Mouse (Mus musculus): ENCODE results near the gene Sp6. TPM values are rescaled to one million over a fixed set of nuclear protein-coding genes. Genes with fewer than 3 reads are reported as not detected.

Gene Sp6
- total RNA-seq, 2 experiments from 2014 or later, result 0.21 to 0.77 TPM

DNA sequence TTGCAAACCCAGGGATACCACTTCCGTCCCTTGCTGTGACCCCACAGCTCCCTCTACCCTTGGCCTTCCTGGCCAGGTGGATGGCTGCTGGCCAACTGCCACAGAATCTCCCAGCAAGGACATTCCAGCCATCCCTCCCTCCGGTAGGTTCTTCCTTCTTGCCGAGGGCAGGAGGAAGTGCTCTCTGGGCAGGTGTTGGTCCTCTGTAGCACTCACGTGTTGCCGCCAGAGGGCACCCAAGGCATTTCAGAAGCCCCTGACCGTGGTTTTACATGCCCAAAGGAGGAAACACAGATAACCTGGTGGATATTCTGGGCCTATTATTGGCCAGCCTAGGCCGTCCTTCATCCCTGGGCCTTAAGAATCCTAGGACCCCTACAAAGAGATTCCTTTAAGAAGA lies 30.8 kb upstream of the Sp6 start:
- DNase-seq, result peak; percentile 76

DNA sequence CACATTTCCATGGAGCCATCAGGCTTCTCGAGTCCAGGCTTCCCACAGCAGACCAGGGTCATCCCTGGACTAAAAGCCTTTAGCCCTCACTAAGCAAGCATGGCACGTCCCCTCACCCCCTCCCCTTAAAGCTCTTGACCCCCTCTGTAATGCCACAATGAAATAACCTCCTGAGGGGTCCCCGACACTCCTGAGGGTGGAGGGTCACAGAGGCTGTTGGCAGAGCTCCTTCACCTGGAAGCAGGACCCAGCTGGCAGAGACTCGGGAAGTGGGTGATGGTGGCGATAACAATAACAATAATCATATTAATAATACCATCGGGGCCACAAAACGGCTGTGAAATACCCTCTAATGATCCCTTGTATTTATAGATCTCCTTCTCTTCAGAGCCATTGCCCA lies 30.3 kb upstream of the Sp6 start, which contains the start of gene Sp2:
Sp2 (minus strand) TSS at position 101 of the 400 bp plus-strand sequence.
- DNase-seq, result no peak

DNA sequence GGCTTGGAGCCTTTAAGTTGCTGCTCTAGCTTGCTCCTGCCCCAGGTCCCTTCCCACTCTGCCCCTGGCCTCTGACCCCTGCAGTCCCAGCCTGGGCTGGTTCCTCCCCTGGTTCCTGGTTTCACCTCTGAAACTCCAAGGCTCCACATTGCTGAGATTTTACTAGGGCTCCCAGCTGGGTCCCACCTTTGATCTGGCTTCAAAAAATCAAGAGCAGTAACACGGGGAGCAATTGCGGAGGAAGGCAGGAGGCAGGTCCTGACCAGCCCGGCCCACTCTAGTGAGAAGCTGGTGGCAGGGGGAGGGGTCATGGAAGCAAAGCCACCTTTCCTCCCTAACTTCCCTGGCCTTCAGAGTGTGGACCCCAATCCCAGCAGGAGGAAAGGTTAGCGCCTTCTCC lies 28.3 kb upstream of the Sp6 start:
- DNase-seq, result no peak

DNA sequence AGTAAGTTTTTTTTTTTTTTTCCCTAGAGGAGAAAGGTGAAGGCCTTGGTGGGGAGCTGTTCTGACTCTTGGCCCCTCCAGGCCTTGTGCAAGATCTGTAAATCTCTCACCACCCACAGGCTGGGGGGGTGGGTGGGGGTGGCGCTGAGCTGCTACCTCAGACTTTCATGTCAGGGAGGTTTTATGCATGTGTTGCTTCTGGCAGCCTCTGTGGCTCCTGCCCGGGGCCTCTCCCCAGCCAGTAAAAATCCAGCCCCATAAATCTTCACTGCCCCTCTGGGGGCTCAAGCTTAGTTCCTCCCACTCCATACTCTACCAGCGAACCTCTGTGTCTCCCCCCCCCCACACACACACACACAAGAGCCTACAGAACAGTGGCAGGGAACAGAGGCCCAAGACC lies 26.7 kb upstream of the Sp6 start:
- DNase-seq, result no peak

DNA sequence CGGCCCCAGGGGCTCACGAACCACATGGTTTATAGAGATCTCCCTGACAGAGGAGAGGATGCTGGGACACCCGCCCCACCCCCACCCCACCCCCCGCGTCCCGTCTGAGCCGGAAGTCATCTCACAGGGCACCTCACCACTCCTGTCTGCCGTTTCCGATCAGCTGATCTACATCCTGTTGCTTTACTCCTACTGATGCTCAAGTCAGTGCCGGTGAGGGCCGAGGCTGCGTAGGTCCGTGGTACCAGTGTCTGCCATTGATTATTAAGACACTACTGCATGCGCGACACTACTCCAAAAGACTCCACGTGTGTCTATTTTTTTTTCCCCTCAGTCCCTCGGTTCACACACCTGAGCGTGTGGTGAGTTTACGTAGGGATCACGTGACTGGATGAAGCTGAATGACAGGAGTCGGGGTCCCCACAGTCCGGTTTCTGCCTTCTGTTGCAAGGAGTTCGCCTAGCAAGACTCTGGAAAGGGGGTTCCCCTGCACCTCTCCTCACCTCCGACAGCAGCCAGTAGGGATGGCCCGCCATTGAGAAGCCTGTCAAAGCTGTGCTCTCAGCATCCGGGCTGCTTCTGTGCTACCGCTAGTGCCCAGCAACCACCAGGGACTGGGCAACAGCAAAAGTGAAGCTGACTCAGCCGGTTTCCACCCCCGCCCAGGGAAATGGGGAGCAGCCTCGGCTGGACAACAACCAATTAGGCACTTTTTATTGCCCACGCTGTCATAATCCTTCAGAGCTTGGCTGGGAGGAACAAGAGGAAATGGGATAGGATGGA lies 25.1 kb upstream of the Sp6 start:
- no peak for DNase-seq

DNA sequence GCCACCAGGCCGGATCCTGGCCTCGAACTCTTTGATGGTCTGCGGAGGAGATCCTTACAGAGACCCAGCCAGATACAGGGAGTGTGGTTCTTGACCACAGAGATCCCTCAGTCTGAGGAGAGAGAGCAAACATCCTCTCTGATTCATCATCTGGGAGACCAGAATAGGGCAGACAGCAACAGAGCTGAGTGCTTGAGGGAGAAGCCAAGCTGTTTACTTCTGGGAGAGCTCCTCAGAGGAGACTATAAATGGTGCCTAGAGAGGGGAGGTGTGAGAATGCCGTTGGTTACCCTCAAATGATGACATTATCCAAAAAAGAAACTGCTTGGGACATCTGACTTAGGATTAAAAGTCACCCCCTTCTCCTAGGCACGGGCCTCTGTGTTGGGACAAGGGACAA lies 21.7 kb upstream of the Sp6 start:
- no peak for DNase-seq

DNA sequence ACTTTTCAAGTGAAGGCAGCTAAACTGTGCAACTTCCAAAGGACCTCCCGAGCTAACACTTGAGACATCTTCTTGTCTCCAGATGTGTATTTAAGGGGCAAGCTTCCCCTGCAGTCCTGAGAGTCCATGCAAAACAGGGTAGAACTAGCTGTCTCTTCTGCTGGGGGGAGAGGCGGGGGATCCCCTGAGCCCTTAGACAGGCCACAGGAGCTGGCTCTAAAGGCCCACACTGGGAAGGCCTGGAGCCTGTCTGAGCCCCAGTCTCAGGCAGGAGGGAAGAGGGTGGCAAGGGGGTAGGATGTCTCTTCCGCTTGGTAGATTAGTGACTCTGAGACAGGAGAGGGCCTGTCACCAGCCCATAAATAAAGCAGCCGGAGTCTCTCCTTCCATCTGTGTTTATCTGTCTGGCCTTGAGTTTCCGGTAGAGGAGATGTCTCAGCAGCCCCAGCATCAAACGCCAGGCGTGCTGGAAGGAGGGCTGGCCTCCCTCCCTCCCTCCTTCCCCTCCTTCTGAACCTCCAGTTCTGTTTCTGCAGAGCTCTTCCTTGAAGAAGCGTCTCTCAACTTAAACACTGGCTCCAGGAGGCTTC lies 20.4 kb upstream of the Sp6 start:
- no peak for DNase-seq

DNA sequence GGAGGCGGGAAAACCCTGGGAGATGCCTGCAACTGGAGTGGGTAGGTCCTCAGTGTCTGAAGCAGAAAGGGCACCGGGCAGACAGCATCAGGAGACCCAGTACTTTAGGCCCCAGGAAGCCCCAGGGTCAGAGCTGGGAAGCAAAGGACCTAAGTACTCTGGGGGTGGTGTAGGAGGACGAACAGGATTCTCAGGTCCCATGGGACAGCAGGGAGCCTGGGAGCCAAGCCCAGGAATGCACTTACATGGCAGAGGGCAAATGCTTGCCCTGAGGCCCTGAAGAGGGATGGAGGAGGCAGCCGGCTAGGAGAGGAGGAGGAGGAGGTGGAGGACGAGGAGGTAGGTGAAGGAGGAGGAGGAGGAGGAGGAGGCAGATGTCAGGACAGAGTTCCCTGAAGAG lies 18.2 kb upstream of the Sp6 start:
- no peak for DNase-seq

DNA sequence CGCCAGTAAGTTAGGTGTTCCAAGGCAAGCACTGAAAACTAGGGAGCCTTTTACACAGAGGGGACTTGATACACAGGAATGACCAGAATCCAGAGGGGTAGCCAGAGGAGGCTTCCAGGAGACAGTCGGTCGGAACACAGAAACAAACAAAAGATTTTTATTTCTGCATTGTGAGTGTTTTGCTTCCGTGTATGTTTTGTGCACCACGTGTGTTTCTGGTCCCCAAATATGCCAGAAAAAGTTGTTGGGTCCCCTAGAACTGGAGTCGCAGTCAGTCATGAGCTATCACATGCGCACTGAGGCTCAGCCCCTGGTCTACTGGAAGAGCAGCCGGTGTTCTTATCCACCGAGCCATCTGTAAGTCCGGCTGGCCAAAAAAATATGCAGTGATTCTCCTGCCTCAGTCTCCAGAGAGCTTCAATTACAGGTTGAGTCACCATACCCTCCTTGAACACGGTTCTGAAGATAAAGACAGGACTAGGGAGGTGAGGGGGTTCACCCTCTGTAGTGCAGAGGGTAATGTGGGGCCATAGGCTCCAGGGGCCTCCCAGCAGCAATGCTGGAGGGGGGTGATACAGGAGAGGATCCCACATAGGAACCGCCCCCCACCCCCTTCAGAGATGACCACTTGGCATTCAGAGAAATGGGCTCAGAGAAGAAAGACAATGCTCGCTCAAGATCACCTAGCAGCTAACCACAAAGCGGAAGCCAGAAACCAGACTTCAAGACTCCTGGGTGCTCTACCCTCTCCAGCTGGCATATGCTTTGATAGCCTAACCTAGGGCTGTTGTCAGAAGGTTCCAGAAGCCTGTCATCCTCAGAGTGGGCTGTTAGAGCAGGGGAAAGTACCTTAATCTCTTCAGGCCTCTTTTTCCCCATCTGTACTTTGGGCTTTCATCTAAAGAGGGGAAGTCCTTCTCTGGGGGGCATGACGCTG lies 17.1 kb upstream of the Sp6 start:
- no peak for DNase-seq

DNA sequence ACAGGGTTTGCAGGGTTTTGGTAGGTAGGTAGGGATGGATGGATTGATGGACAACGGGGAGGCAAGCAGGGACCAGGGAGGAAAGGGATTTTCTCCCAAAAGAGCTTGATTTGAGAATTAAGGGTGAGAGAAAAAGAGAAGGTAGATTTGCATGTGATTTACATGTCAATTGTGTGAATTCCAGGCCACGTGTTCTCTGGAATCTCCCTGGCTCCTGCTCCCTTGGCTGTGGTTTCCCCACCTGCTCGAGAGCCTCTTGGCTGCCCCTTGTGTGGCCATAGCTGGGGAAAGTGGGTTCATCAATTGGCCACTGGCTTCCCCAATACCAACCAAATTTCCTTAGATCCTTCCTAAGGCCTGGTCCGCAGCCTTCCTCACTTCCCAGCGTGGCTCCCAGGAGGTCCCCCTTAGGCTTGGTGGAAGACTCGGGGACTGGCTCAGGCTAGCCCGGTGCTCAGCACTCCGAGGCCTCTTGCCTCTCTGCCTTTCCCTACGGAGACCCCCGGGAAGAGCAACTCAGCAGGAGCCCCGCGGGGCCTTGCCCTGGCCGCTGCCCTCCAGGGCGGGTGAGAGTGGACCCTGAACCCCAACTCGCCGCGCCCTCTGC lies 16.3 kb upstream of the Sp6 start:
- DNase-seq, result no peak

DNA sequence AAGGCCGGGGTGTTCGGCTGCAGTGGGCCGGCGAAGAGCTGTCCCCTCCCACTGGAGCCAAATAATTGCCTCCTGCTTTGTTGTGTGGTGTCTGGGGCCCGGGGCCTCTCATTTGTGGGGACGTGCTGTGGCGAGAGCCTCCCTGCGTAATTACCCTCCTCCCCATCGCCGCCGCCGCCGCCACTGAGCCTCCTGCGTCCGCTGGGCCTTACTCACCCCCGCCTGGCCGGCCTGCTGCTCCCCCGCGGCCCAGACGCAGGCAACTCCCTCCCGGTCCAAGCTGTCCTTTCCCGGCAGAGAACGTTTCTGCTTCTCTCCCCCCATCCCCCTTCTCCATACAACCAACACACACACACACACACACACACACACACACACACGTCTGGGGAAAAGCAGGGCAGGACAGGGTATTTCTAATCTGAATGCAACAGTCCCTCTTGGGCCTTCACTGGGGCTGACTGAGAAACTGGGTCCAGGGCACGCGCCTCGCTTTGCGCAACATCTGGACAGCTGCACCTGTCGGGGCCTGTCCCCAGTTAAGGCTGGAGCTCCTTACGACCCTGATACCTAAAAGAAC lies 15.7 kb upstream of the Sp6 start:
- DNase-seq, result peak; percentile 49

DNA sequence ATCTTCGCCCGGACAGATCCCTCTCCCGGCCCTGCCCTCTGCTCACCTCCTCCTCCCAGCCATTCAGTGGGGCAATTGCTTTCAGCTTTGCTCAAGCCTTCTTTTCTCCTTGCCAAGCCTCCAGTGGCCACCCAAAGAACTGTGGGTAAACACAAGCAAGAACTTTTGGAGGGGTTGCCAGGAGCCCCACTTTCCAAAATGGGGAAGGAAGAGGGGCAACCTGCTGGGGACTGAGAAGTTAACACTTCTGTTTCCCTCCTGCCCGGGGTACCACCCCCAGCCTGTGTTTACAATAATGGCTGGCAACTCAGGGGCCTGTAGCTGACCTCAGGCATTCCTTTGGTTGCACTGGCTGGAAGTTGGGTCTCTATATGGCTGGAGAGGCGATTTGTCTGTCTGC lies 10.0 kb upstream of the Sp6 start:
- no peak for DNase-seq

DNA sequence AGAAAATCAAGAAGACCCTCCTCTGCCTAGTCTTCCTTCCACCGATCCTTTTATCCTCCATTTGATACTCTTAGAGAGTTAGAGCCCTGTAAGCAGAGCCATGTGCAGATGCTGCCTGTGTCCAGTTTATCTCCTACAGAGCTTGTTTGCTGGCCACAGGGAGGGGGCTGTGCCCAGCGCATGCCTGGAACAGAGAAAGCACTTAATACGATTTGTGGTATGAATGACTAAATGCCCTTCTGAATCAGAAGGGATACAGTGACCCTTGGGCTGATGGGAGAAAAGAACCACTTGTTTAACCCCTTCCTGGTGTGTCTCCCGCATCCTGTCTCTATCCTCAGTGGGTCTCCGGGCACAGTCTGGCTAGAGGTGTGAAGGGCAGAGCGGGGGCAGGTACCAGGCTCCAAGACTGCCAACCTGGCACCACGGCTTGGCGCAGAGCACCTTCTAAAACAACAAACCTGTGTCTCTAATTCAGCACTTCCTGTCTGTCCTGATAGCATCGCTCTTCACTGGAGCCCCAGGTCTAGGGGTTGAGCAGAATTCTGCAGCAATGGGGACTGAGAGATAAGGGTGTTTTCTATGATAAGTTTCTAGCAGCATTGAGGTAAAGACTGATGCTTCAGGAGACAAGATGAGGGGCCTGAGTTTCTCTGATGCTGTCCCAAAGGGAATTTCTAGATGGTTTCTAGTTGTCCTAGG lies 6.0 kb upstream of the Sp6 start:
- DNase-seq, result no peak

DNA sequence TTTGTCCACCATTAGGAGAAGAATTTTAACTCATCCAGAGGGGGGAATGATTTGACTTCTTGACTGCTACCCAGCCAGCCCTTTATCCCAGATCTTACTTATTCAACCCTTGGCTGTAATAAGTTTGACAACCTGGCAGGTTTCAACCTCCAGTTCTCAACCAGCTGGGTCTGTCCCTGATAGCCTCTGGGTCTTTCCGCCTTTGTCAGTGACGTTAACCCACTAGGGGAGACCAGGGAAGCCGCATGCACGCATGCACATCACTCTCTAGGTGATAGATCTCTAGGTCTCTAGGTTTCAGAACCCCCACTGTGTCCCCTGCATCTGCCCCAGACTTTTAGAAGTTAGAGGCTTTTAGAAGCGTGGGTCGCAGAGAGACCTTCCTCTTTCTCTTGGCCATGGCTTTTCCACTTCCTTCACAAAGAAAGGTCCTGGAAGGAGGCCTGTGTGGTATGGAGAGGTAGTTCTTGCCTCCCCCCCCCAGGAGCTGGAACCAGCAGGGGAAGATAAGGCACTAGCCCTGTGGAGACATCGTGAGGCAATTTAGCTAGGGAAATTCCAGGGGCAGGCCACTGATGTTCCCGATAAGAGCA lies 3.9 kb upstream of the Sp6 start:
- DNase-seq, result no peak

DNA sequence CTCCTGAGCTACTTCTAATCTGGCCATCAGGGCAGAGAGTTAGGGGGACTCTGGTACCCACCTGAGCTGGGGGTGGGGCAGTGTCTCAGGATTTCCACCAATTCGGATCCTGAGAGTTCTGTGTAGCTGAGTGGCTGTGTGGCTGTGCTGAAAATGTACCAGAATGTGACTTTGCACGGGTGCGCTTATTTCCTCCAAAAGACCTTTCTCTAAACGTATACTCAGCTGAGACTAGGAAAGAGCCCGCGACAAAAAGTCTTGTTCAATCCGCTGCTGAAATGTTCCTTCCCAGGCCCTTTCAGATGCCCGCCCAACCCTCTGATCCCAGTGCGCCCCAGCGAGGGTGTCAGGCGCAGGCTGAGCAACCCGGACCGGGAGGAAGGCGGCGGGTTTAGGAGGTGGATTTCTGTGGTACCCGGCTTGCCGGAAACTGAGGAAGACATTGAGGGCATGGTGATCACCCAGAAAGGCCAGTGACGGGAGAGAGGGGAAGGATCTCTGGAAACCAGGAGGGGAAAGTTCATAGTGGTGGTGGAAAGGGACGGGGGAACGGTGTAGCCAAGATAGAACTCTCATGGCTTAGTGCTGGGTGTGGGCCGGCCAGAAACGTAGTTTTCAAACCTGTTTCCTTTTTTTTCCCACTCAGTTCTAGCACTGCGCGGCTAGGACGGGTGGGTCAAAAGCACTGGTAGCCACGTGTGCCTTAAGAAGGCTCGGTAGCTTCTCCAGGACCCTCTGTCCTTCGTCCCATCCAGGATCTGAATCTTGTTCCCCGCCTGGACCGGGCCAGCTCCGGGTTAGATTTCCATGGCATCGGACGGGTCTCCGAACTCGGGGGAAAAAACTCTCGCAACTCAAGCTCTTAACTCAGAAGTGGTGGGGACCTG lies 4.7 kb downstream of the Sp6 start:
- no peak for DNase-seq

DNA sequence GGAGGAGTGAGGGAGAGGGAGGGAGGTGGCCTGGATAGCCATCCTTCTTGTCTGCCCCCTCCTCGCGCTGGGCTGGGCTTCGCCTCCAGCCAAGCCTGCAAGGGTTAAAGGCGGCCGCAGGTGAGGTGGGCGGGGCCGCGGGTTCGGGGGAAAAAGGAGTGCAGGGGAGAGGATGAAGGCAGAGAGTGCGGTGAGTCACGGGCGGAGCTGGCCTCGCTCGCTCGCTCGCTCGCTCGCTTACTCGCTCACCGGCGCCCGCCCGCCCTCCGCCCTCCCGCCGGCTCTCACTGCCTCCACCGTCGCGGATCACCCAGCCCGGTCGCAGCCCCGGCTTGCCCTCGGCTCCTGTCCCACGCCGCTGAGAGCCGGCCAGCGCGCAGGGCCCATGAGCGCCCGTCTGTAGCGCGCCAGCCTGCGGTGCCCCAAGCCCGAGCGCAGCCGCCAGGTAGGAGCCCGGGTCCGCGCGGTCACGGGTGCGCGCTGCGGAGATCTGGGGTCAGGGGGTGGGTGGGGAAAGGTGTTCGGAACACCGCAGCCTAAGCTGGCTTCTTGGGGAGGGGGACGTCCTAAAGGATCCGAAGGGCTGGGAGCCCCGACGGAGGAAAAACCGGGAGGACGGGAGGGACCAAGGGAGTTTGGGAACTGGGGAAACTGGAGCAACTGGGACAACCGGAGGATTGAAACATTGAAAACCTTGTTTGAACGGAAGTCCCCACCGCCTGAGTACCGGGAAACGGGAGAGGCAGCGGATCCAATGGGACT lies 5.6 kb downstream of the Sp6 start:
- DNase-seq, result no peak

DNA sequence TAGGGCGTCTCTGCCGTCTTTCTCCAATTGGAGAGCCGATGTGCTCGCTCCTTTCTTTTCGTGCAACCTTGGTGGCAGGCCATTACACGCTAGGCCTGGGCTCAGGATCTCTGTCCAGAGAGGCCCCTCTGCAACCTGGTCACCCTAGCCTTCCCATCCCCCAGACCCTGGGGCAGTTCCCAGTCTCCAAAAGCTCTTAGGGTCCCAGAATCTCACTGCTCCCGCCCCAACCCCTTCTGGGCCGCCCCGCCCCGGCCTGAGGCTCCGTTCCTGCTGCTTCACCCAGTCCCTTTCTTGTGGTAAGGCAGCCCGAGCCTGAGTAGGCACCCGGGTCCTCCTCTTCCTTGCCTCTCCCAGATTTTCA lies 6.1 kb downstream of the Sp6 start:
- DNase-seq, result no peak

DNA sequence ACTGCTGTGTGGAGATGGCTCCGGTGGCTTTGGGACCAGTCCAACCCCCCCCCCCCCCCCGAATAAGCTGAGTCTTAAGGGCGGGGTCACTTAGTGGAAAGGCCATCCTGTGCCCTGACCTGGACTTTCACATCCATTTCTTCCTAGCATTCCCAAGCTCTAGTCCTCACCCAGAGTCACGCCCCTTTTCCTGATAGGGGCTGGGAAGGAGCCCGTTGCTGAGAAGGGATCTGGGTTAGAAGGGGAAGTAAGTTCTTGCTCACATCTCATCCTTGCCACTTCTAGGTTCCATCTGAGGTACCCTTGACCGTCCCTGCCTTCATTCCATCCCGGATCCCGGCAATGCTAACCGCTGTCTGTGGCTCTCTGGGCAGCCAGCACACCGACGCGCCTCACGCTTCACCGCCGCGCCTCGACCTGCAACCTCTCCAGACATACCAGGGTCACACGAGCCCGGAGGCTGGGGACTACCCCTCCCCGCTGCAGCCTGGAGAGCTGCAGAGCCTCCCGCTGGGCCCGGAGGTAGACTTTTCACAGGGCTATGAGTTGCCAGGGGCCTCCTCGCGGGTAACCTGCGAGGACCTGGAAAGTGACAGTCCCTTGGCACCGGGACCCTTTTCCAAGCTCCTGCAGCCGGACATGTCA lies 8.0 kb downstream of the Sp6 start:
- no peak for DNase-seq
